Mouse (Mus musculus): ENCODE results near the gene Gm10642.

The Gm10642 gene

GRCm38 (mm10) chr9:70656130-70657007 lies at the start of gene Gm10642:
TSS of gene Gm10642 (plus strand) at chr9:70656251.
- peak; percentile 65 for DNase-seq

DNA sequence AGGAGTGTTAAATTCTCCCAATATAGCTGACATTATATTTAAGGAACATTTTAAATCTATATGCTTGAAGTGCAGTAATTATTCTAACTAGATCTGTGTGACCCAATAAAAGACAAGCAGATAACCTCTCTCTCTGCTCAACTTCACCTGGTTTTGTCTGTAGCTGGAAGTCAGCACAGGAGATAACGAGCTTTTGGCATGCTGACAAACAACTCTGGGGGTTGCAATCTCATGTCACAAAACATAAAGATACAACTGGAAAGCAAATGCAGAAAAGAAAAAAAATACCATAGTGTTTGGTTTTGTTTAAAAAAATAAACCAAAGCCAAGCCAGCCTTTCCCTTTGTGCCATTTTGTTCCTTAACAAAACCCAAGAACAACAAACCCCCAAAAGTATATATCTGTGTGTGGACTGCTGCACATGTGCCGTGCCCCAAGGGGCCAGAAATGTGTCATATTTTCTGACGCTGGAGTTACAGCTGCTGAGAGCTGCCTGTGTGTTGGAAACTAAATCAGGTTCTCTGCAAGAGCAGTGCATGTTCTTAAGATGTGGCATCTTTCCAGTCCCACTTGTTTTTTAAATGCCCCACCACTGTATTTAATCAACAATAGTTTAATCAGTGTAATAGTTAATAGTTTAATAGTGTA lies 44.9 kb upstream of the Gm10642 start:
- DNase-seq: no peak

DNA sequence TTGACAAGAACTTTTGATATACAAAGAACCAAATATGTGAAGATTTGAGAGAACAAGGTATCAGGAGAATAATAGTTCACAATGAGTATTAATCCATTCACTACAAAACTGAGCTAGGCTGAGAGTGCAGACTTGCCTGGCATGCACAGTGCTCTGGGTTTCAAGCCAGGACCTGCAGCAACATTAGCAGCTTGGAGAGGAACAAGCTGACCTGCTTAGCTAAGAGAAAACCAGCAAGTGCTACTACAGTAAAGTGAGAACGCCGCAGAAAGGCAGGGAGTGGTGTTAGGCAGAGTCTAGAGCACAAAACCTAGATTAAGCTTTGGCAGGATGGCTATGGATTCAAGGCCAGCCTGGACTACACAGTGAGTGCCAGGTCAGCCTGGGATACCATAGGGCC lies 26.3 kb upstream of the Gm10642 start:
- peak; percentile 49 for DNase-seq

DNA sequence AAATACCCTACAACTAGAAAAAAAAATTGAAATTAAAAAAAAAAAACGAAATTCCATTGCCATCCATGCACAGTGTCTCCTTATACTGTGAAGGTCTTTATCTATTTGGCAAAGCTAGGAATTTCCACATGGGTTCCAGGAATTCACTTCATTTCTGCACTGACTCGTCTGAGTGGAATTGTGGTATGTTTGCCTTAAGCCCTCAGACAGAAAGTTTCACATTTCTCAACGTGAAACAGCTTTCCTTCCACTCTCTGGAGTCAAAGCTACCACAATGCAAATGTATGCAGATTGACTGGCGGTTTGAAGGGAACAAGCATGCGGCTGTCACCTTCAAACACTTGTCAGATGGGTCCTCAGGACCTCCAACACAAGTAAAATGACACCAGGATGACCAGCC lies 24.4 kb upstream of the Gm10642 start:
- DNase-seq: no peak

DNA sequence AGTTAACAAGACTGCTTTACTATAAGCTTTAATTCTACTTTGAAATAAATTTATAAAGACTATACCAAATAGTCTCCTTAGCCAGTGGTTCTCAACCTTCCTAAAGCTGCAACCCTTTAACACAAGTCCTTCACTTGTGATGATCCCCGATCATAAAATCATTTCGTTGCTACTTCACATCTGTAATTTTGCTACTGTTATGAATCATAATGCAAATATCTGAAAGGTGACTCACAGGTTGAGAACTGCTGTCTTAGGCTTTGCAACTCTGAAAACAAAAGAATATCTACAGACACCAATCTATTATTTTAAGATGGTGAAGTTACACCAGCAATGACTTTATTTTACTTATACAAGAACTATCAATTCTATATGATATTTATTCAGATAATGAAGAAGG lies 19.3 kb upstream of the Gm10642 start:
- no peak for DNase-seq

GRCm38 (mm10) chr9:70650260-70650659 lies 5.8 kb upstream of the Gm10642 start:
- no peak for DNase-seq

DNA sequence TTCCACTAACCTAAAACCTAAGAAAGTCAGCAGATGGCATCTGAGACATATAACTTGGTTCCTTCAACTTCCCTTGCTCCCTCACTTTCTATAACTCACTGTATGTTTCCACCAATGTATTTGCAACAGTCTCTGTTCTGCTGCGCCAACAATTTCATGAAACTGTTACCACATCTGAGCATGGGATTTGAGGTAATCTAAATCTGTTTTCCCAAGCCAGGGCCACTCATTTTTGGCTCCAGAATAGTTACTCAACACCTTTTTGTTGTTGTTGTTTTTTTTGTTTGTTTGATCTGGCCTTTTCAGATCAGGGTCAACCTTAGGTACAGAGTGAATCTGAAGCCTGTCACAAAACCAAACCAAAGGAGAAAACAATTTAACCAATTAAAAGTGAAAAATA lies 5.1 kb upstream of the Gm10642 start:
- no peak for DNase-seq

- no peak for DNase-seq
These were observed 3.8 kb upstream of the Gm10642 start for GRCm38 (mm10) chr9:70652221-70652620.

GRCm38 (mm10) chr9:70653875-70654274 lies 2.2 kb upstream of the Gm10642 start:
- DNase-seq: no peak

DNA sequence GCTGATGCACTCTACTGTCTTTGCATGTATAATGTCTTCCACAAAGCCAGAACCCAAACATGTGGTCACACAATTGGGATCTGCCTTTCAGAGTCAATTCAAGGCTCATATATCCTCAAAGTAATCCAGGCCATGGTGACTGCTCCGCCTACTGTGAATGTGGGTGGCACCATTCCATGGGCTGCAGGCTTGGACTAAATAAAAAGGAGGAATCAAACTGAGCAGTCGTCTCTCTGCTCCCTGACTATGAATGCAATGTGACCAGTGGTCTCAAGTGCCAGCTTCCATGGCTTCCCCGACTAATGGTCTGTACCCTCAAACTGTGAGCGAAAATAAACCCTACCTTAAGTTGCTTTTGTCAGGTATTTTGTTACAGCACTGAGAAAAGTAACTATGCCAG lies 1.6 kb upstream of the Gm10642 start:
- peak; percentile 43 for DNase-seq

GRCm38 (mm10) chr9:70655764-70656129 lies 304 bp upstream of the Gm10642 start:
- DNase-seq: no peak

DNA sequence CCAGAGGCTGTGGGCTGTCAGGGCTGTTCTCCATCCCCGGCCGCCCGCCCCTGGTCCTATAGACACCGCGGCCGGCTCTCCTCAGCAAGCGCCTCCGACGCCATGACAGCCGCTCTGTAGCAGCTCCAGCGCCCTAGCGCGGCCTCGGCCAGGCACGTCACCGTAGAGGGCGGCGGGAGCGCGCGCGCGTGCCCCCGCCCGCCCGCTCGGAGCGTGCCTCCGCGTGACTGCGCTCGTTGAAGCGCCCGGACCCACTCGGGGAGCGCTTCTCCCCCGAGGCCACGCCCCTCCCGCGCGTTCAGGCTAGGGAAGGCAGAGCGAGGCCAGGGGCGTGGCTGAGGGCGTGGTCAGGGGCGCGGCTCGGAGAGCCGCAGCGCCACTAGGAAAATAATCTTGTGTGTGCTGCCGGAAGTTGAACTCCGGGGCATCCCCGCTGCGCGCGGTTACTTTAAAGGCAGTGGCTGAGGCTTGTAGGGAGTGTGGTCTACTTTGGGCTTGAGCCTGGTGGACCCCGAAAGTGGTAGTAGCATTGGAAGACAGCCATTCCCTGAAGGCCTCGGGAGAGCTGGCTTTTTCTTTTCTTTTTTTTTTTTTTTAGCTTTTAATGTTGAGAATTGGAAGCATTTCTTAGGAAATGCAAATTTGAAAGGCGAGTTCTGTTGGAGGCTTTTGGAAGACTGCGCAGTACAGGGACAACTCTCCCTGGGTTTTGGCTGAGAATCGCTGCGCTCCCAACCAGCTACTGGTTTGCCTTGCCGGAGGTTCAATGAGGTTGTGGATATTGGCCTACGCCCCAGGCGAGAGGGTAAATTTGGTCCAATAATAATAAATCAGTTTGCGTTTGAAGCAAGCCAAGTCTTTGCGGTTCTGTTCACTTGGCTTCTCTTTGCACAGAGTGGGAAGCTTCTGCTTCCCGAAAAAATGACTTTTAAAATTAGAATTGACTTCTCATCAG lies 1.2 kb downstream of the Gm10642 start, which contains the start of gene Mindy2:
Mindy2 (minus strand) TSS at position 162 of the 955 bp plus-strand sequence.
- DNase-seq: peak; percentile 99

GRCm38 (mm10) chr9:70658266-70658665 lies 2.2 kb downstream of the Gm10642 start:
- DNase-seq: no peak

DNA sequence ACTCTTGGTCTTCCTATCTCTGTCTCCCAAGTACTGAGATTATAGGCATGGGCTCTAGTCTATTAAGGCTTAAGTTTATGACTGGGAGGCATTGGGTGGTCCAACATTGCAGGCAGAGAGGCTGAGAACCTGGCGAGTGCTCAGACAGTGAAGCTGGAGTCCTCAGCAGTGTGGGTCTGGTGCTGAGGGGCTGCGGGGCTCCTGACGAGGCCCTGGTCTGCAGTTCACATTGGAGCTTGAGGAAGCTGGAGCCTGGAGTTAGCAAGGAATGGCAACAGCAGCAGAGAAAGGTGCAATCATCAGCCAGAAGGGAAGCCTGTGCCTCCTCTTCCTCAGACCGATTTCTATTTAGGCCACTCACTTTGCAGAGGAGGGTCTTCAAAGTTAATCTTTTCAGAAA lies 8.8 kb downstream of the Gm10642 start:
- no peak for DNase-seq

- peak; percentile 93 for DNase-seq
These were observed 9.5 kb downstream of the Gm10642 start for GRCm38 (mm10) chr9:70665372-70666145.

DNA sequence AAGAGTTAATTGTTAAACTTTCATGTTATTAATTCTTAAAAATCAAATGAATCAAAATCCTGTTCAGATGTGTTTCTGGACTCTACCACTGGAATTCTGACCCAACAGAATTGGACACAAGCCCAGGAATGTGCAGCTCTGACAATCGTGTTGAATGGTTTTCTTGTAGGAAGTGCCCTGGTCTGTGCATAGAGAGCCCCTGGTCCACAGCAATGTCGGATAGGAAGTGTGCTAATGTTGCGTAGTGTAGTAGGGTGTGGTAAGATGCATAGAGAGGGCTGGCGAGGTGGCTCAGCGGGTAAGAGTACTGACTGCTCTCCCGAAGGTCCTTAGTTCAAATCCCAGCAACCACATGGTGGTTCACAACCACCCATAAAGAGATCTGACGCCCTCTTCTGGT lies 10.8 kb downstream of the Gm10642 start:
- no peak for DNase-seq

GRCm38 (mm10) chr9:70668048-70668447 lies 12.0 kb downstream of the Gm10642 start:
- DNase-seq: no peak

- no peak for DNase-seq
These were observed 13.1 kb downstream of the Gm10642 start for GRCm38 (mm10) chr9:70669197-70669596.

DNA sequence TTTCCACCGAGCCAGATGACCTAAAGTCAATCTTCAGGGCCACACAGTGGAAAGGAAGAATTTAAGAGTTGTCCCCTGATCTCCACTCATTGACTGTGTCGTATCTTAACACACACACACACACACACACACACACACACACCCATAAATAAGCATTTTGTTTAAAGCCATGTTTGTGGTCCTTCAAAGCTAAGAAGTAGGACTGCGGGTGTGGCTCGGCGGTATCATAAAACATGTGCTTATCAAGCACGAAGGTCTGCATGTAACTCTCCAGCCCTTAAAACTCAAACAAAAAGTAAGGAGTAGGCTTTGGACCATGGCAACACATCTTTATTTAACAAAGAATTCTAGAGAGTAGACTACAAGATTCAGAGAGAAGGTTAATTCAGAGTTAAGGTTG lies 14.3 kb downstream of the Gm10642 start:
- DNase-seq: no peak

DNA sequence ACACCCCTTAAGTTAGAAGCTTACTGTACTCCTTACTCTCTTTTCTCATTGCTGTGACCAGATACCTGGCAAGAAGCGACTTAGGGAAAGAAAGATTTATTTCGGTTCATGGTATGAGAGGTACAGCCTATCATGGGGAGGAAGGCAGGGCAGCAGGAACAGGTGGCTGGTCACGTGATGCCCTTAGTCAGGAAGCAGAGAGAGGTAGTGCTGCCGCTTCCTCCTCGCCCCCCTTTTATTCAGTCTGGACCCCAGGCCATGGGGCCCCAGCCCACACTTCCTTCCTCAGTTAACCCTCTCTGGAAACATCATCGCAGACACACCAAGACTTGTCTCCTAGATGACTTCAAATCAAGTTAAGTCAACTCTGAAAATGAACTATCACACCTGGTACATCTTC lies 15.2 kb downstream of the Gm10642 start:
- DNase-seq: no peak

- no peak for DNase-seq
These were observed 15.9 kb downstream of the Gm10642 start for GRCm38 (mm10) chr9:70671772-70672579.

Data from cerebellum, adult 11 months (tissue).